Mouse (Mus musculus) heart, postnatal 4 days (tissue): ENCODE measurements at regions not wholly inside any gene's neighbourhood (a gene's known extent, or its start where the extent isn't known, plus 50 kb on each side); places are given as distances from the start of the nearest gene placed in this dataset.

ENCODE experiments used
- DNase-seq: peaks from one replicate; pipeline ENCODE4 v3.0.0; 2021

GRCm38 (mm10) chr2:147926861-147927260 lies 119.9 kb downstream of the Foxa2 start:
- no peak for DNase-seq

DNA sequence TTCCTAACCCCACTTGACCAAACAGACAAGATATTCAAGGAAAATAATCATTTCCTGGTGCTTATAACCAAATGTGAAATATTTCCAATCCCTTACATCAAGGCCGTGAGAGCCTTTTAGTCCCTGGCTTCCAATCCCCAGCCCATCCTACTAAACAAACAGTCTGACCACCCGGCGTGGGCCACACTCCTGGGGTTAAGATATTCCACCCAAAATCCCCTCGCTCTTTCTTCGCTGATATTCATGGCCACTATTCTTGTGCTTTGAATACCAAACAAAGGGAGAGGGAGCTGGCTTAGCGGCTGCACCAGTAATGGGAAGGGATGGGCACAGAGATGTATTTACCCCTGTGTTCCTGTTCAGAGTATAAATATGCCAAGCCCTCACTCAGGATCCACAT lies 139.4 kb downstream of the Foxa2 start:
- no peak for DNase-seq

- DNase-seq = no peak
Observed at GRCm38 (mm10) chr2:147905759-147906740, 140.7 kb downstream of the Foxa2 start.

GRCm38 (mm10) chr2:147905118-147905517 lies 141.7 kb downstream of the Foxa2 start:
- DNase-seq = no peak

GRCm38 (mm10) chr2:147899236-147899635 lies 147.5 kb downstream of the Foxa2 start:
- DNase-seq = no peak

DNA sequence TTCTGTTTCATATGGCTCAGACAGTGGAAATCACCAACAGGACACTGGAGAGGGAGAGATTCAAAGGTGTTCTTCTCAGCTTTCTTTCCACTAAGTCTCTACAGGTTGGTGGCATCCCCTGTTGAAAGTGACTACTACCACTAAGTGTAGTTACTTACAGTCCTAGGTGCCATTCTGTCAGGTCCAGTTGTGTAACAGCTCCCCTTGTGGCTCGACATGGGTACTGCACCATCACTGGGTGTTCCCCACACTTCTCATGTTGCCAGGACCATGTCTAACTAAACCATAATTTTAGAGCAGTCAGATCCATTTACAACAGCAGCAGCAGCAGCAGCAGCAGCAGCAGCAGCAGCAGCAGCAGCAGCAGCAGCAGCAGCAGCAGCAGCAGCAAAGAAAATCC lies 151.1 kb downstream of the Foxa2 start:
- DNase-seq = peak; percentile 51

- DNase-seq = no peak
Observed at GRCm38 (mm10) chr2:147894213-147894612, 152.6 kb downstream of the Foxa2 start.

DNA sequence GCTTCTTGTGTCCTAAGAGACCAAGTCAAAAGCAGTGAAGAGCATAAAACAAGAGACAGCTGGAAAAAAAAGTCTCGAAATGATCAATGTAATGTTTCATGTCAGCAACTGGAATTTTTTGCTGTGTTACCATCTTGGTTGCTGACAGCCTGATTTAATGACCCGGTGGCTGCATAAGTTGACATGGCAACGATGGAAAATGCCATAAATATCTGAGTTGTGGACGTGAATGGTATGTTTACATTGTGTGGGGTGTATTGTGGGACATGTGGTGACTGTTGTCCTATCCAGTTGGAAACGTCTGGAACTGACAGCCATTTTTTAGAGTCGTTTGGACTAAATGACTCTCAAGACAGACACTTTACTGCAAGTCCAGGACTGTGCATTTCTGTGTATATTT lies 160.6 kb downstream of the Foxa2 start:
- no peak for DNase-seq

- no peak for DNase-seq
Observed at GRCm38 (mm10) chr2:147877907-147878306, 168.9 kb downstream of the Foxa2 start.

GRCm38 (mm10) chr2:147877543-147877904 lies 169.2 kb downstream of the Foxa2 start:
- no peak for DNase-seq

GRCm38 (mm10) chr2:147876708-147877542 lies 169.8 kb downstream of the Foxa2 start:
- no peak for DNase-seq

DNA sequence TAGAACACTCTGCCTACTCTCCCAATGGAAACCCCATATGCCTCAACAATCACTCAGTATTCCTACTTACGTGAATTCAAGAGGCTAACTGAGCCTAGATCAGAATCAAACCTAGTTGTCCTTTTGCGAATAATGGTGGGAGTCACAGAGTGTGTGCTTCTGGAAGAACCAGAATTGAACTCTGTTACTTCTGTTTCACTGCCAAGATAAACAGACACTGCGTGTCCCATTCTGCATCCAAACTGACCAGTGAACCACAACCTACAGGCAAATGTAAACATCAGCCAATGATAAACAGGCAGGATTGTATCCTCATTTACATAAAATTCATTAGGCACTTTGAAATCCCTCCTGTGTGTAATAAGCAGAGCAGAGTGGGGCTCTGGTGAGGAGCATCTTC lies 173.8 kb downstream of the Foxa2 start:
- DNase-seq = no peak

DNA sequence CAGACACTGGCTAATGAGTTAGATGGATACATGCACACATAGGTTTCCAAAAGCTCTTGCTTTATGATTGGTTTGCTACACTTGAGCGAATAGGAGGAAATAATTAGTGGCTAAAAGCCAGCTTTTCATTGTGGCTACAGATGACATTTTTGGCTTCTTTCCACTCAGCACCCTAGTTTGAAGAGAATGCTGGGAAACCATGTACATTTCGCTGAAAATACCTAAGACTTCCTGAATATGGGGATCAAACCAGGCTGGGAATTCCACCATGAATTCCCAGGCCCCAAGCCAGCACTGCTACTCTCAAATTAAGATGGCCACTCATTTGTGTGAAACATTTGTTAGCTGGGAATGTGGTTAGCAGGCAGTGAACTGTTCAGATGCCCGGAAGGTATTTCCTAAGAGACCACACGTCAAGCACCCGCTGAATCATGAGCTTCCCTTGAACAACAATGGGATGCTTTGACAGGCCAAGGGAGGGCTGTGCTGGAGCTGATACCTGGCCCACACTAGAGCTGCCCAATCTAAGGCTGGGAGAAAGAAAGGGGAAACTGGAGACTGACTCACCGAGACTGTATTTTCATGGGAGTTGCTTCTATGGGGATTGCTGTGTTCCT lies 195.5 kb downstream of the Foxa2 start:
- no peak for DNase-seq

DNA sequence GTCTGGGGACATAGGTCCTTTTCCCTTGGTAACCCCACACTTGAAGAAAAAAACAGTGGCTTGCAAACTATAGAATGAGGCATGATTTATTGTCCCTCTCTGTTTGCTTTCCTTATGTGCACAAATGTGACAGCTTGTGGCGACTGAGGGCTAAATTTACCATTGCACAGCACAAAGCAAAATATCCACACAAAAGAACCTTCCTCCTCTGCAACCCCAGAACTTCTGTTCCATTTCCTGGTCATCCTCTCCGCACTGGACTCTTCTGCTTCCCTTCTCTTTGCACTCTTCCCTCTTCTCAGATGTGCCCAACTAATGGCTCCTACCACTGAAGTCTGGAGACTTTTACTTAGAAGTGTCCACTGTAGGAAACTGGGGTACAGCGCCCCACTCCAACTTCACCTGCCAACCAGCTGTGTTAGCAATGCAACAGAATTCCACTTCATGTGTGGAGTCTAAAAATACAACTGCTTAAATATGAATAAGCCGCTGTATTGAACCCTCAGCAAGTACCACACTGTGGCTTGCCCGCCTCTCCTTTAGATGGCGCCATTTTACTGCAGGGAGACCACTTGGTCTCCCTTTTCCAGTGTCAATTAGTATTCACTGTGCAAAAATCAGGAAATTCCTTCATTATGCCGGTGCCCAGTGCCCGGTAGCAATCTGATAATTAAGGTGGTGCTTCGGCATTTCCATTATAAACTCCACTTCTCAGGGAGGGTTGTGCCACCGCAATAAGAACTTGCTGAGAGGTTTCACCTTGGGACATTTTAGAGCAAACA lies 199.6 kb downstream of the Foxa2 start:
- DNase-seq = peak; percentile 22

GRCm38 (mm10) chr2:147845256-147845655 lies 201.5 kb downstream of the Foxa2 start:
- DNase-seq = no peak

- no peak for DNase-seq
Observed at GRCm38 (mm10) chr2:147840936-147841335, 205.8 kb downstream of the Foxa2 start.

GRCm38 (mm10) chr2:147838613-147839012 lies 208.2 kb downstream of the Foxa2 start:
- DNase-seq = no peak

- DNase-seq = no peak
Observed at GRCm38 (mm10) chr2:147830551-147830950, 216.2 kb downstream of the Foxa2 start.

DNA sequence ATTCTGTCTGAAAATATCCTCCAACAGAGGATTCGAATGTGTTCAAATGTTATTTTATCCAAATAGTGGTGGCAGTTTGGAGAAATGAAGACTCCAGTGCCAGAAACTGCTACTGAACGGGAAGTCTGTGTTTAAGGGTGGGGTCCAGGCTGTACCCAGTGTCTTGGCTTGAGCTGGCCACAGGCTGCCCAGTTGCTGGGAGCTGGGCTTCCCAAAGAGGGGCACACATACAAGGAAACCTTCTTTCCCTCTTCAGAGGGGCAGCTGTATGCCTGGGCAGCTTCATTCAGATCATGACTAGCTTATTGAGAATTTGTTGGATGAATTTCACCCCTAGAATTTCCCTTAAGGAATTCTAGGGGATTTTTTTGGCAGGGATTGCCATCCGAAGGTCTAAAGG lies 229.8 kb downstream of the Foxa2 start:
- no peak for DNase-seq

GRCm38 (mm10) chr2:147814231-147814630 lies 232.5 kb downstream of the Foxa2 start:
- DNase-seq = no peak

GRCm38 (mm10) chr2:147813516-147813915 lies 233.3 kb downstream of the Foxa2 start:
- no peak for DNase-seq

- DNase-seq = peak; percentile 60
Observed at GRCm38 (mm10) chr2:147808036-147808675, 238.6 kb downstream of the Foxa2 start.
